Mouse (Mus musculus) embryonic facial prominence, embryonic 11.5 days (tissue): ENCODE results near the gene Megf9. TPM values are rescaled to one million over a fixed set of nuclear protein-coding genes. Genes with fewer than 3 reads are reported as not detected.

Experiments
- ATAC-seq: fragments of 200-750 bp; cut with Nextera tagmentation; replicated peaks from 2 replicates; pipeline ENCODE4 v1.8.0; 2017; ENCODE audit warnings: low read depth; ENCODE audit not compliant: insufficient number of reproducible peaks, low FRiP score, low TSS enrichment
- DNase-seq: peaks from one replicate; pipeline ENCODE4 v3.0.0-alpha.2; 2015; ENCODE audit warnings: low spot score
- H3K27ac ChIP-seq: fragments of 300-500 bp; sonication (generic); replicated peaks from 2 replicates; pipeline ENCODE4 v1.5.1; 2014; ENCODE audit warnings: mild to moderate bottlenecking, low read depth, low read length, control low read depth
- H3K27me3 ChIP-seq: fragments of 300-500 bp; sonication (generic); 2 replicates; pipeline ENCODE4 v1.6.1; 2014; ENCODE audit warnings: mild to moderate bottlenecking, low read length, moderate library complexity, mixed read lengths; ENCODE audit not compliant: control insufficient read depth, insufficient read depth
- H3K36me3 ChIP-seq: fragments of 300-500 bp; sonication (generic); replicated peaks from 2 replicates; pipeline ENCODE4 v1.6.1; 2014; ENCODE audit warnings: low read depth, mild to moderate bottlenecking, low read length, moderate library complexity, mixed read lengths; ENCODE audit not compliant: control insufficient read depth, insufficient read depth
- H3K4me1 ChIP-seq: fragments of 300-500 bp; sonication (generic); 2 replicates; pipeline ENCODE4 v1.6.1; 2014; ENCODE audit warnings: low read length, mixed read lengths; ENCODE audit not compliant: control insufficient read depth, insufficient read depth
- H3K4me2 ChIP-seq: fragments of 300-500 bp; sonication (generic); 2 replicates; pipeline ENCODE4 v1.6.1; 2014; ENCODE audit warnings: low read depth, mild to moderate bottlenecking, control low read depth, low read length, moderate library complexity
- H3K4me3 ChIP-seq: fragments of 300-500 bp; sonication (generic); 2 replicates; pipeline ENCODE4 v1.5.1; 2014; ENCODE audit warnings: low read depth, low read length, control low read depth
- H3K9ac ChIP-seq: fragments of 300-500 bp; sonication (generic); replicated peaks from 2 replicates; pipeline ENCODE4 v1.6.1; 2014; ENCODE audit warnings: mild to moderate bottlenecking, control low read depth, low read length
- H3K9me3 ChIP-seq: fragments of 300-500 bp; sonication (generic); replicated peaks from 2 replicates; pipeline ENCODE4 v1.6.1; 2016; ENCODE audit warnings: mild to moderate bottlenecking, low read length, inconsistent platforms, mixed read lengths; ENCODE audit not compliant: control insufficient read depth
- WGBS: fragments of 180-500 bp; shearing (Covaris S2); extraction: QIAGEN DNeasy Blood & Tissue Kit; methylation state at CpG from one replicate; pipeline ENCODE4 v1.1.7; 2014; 5-methylcytosine and 5-hydroxymethylcytosine counted together
- polyA plus RNA-seq: library from polyadenylated mRNA; unstranded; fragments of >200 nt; fragmentation: Nextera tagmentation; extraction: Ambion mirVana; gene quantifications from 2 replicates; pipeline ENCODE4 v1.2.1, GENCODE M21; 2014

Gene Megf9
- polyA plus RNA-seq, 1 experiment from 2014 or later: 18.4 TPM

DNA sequence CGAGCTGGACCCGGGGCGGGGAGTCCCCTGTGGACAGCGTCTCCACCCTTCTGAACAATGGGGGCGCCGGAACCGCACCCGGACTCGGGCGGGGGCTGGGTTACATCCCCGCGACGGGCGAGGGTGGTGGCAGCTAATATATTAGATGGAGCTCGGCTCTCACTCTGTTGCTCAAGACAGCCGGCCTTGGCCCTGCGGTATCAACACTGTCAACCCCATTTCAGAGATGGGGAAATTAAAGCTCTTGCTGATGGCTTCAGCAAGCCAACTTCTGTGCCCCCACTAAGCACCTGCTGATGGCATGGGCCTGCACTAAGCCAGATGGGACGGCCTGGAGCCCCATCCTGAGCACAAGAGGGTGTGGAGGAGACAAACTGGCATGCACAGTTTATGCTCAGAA lies 494 bp upstream of the Megf9 start:
- peak; percentile 72 for ATAC-seq
- peak overlapping the region; percentile 87 for H3K4me3 ChIP-seq
- peak overlapping the region; percentile 77 for H3K4me2 ChIP-seq
- peak overlapping the region; percentile 93 for H3K27ac ChIP-seq
- H3K27me3 ChIP-seq: no peaks in the 10 kb centered on the region
- H3K9me3 ChIP-seq: no peaks in the 10 kb centered on the region
- peak overlapping the region; percentile 99 for H3K9ac ChIP-seq
- DNase-seq: no peak
- WGBS: 1% methylated on average over 18 of the region's 18 CpGs
- no peaks in the 10 kb centered on the region for H3K36me3 ChIP-seq
- no peaks in the 10 kb centered on the region for H3K4me1 ChIP-seq

DNA sequence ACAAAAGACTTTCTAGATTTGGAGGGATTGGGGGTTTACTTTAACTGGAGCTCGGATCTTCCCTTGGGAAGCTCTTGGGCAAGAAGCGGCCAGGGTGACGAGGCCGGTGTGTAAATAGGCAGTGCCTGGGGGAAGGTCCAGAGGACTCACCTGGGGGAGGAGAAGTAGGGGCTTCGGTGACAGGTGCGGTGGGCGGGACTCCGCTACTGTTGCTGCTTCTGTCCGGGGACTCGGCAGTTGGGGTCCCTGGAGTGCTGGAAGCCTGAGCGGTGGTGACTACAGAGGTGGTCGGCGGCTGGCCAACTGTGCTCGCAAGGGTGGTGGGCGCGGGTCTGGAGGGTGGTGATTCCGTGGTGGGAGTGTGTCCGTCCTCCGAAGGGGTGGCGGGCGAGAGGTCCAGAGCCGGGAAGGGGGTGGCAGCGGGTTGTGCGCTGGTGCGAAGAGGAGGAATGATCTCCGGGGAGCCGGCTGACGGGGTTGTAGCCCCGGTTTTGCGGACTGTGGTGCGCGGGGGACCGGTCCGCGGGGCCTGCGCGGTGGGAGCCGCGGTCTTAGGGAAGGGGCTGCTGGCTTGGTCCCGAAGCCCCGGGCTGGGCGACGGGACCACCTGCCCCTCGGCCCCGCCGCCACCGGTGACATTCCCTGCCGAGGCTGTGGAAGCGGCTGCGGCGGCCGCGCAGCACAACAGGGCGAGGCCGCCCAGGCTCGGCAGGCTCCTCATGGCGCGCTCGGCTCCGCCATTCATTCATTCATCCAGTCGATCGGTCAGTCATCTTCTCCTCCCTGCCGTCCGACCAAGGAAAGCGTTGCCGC lies 511 bp downstream of the Megf9 start:
- Histone ChIP-seq H3K9ac (peak overlapping the region; percentile 99), H3K4me2 (peak overlapping the region; percentile 89), H3K9me3 (no peaks in the 10 kb centered on the region), H3K4me3 (peak overlapping the region; percentile 87), H3K4me1 (no peaks in the 10 kb centered on the region), H3K27me3 (no peaks in the 10 kb centered on the region), H3K27ac (peak overlapping the region; percentile 36), H3K36me3 (no peaks in the 10 kb centered on the region)
- 0% methylated on average over 52 of the region's 66 CpGs for WGBS
- DNase-seq: peak; percentile 47
- ATAC-seq: peak; percentile 45

DNA sequence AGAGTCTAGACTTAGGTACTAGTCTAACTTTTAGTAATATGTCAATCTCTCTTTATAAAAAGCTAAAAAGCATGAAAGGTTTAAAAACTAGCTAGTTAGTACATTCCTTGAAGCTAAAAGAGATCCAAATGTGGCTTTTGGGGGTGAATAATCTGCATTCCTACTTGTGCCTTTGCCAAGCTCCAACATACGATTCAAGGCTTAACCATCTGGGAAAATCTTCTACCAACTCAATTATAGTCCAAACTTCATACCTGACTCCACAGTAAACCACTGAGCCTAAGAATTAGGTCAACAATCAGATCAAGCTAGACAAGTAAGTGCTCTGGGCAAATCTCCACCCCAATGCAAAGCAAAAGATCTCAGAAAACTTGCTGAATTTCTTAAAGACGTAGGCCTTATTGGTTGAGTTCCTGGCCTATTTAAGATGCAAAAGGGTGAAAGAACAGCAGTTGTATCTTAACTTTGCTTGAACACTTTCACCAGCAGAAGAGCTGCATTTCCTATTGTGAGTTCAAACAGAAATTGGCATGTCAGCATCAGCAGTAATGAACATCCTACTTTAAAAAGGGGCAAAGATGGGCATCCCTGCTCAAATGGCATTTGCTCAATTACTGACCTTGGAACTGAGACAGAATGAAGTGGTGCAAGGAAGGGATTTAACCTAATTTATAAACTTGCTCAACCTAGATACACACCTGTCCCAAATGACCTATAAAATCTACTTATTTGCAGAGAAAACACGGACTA lies 1.6 kb downstream of the Megf9 start:
- Histone ChIP-seq H3K4me2 (peak overlapping the region; percentile 89), H3K4me3 (peak overlapping the region; percentile 87), H3K27me3 (no peaks in the 10 kb centered on the region), H3K9ac (peak overlapping the region; percentile 99), H3K36me3 (no peaks in the 10 kb centered on the region), H3K4me1 (no peaks in the 10 kb centered on the region), H3K27ac (no peak overlapping the region), H3K9me3 (no peaks in the 10 kb centered on the region)
- WGBS: 58% methylated on average over 3 of the region's 3 CpGs
- no peak for ATAC-seq
- no peak for DNase-seq

DNA sequence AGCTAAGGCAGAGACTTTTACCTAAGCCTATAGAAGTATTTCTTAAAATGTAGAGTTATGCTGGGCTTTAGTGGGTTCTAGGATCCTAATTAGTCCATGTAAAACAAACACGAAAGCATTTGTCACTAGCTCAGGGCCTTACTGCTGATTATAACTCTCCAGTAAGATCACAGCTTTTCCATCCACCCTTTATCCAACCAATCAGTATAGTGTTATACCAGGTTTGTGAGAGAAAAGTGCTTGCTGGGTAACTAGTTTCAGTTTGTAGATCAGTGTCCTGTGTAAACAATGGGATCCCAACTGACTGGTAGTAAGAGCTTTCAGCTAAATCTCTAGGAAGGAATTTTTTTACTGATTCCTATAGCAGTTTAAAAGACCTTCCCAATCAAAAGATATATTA lies 3.8 kb downstream of the Megf9 start:
- Histone ChIP-seq H3K9me3 (no peaks in the 10 kb centered on the region), H3K36me3 (no peaks in the 10 kb centered on the region), H3K4me1 (no peaks in the 10 kb centered on the region), H3K27me3 (no peaks in the 10 kb centered on the region), H3K4me3 (no peak overlapping the region), H3K4me2 (no peak overlapping the region), H3K9ac (no peak overlapping the region), H3K27ac (no peak overlapping the region)
- ATAC-seq: no peak
- 91% methylated on average over 1 of the region's 1 CpGs for WGBS
- DNase-seq: no peak

DNA sequence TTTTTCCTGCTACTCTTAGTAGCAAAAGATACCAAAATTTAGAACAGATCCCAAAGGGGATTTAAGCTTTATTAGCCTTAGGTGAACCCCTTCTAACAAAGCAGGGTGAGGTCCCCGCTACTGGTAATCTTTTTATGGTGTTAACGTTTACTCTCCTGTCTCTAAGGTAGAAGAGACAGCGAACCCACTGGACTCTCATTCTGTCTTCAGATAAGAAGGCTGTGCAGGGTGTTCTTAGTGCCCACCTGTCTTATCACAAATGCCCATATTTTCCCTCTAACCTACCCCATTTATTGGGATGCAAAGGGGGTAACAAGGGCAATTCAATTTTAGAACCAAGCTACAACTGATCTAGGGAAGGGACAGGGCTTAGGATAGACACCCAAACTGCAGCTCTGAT lies 6.2 kb downstream of the Megf9 start:
- no peak for DNase-seq
- ATAC-seq: no peak
- Histone ChIP-seq H3K27me3 (no peaks in the 10 kb centered on the region), H3K27ac (no peak overlapping the region), H3K9ac (no peak overlapping the region), H3K4me2 (no peak overlapping the region), H3K4me1 (no peaks in the 10 kb centered on the region), H3K9me3 (no peaks in the 10 kb centered on the region), H3K4me3 (no peak overlapping the region), H3K36me3 (no peaks in the 10 kb centered on the region)
- 86% methylated on average over 3 of the region's 3 CpGs for WGBS

DNA sequence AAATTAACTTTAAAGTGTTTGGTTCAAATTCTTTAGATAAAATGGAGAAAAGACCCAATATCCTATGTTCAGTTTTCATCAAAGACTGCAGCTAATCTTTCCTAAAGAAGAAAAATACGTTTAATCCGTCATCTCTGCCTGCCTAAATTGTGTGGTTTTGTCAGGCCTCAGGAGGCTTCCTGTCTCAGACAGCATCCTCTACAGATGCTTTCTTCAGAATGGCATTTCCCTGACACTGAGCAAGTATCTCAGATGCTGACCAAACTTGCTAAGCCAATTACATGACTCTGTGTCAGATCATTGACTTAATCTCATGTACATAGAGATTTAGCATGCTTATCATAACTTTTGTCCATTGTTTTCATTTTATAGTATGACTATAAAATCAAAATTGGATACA lies 11.4 kb downstream of the Megf9 start:
- Histone ChIP-seq H3K9ac (no peak overlapping the region), H3K9me3 (no peaks in the 10 kb centered on the region), H3K27ac (no peak overlapping the region), H3K36me3 (no peaks in the 10 kb centered on the region), H3K27me3 (no peaks in the 10 kb centered on the region), H3K4me1 (no peaks in the 10 kb centered on the region), H3K4me2 (no peak overlapping the region), H3K4me3 (no peak overlapping the region)
- DNase-seq: no peak
- 58% methylated on average over 2 of the region's 2 CpGs for WGBS
- no peak for ATAC-seq

DNA sequence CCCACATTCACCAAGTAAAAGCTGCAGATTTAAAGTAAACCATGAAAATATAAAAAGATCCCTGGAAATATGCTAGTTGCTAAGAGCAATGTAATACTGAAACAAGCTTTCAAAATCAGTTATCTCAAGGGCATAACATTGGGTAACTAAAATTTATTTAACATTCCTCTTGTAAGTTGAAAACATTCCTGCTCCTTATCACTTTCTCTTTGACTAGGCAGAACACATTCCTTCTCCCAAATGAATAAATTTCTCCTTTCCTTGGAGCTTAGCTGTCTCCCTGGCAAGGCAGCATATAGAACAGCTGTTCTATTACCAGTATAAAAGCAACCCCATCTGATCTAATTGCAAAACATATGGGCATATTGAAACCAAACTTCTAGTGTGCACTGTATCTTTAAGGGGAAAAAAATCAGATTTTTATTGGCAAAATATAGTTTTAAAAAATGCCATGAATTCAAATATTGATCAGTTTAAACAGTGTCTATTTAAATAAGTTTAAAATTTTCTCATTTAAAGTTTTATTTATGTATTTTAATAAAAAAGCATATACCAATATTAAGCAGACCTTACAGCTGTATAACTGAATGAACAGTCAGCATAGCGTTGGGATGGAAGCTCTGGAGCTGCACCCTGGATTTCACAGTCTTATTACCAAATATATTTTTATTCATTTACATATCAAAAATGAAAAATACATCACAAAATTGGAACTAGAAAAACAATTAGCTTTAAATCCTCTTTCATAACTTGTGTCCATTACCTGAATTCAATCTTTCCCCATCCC lies 13.1 kb downstream of the Megf9 start:
- Histone ChIP-seq H3K4me2 (no peak overlapping the region), H3K36me3 (no peaks in the 10 kb centered on the region), H3K27ac (no peak overlapping the region), H3K27me3 (no peaks in the 10 kb centered on the region), H3K9ac (no peak overlapping the region), H3K9me3 (no peaks in the 10 kb centered on the region), H3K4me3 (no peak overlapping the region), H3K4me1 (no peaks in the 10 kb centered on the region)
- WGBS: 96% methylated on average over 1 of the region's 1 CpGs
- ATAC-seq: no peak
- no peak for DNase-seq
